Mouse (Mus musculus): ENCODE measurements around the gene Flnb. TPM values are rescaled to one million over a fixed set of nuclear protein-coding genes. Genes with fewer than 3 reads are reported as not detected.

Gene Flnb
- 12.6 TPM for polyA plus RNA-seq (2014; fragmentation: Illumina TruSeq; extraction: RNeasy Lipid Tissue Mini Kit (QIAGEN cat#74804); ENCODE audit: low read depth, low replicate concordance)

GRCm38 (mm10) chr14:7817770-7818462 lies at the start of gene Flnb:
Flnb (plus strand) TSS chr14:7817957.

GRCm38 (mm10) chr14:7791532-7792159 lies 26.1 kb upstream of the Flnb start, which contains the start of gene Gm26661:
Gm26661 (plus strand) TSS chr14:7791587.

GRCm38 (mm10) chr14:7957049-7957448 lies 139.3 kb downstream of the Flnb start, which contains the start of gene Gm45521:
Gm45521 (plus strand) TSS chr14:7957288.

GRCm38 (mm10) chr14:7994271-7994767 lies 176.6 kb downstream of the Flnb start, which contains the start of gene Dnase1l3:
Dnase1l3 (minus strand) TSS chr14:7994573.

Other genes with a start within 250 kb of the Flnb start
- not detected for gene Gm3558, start 249.4 kb upstream of the Flnb start, polyA plus RNA-seq (2014; fragmentation: Illumina TruSeq; extraction: RNeasy Lipid Tissue Mini Kit (QIAGEN cat#74804); ENCODE audit: low read depth, low replicate concordance)
- not detected for gene Gm10338, start 222.4 kb upstream of the Flnb start, polyA plus RNA-seq (2014; fragmentation: Illumina TruSeq; extraction: RNeasy Lipid Tissue Mini Kit (QIAGEN cat#74804); ENCODE audit: low read depth, low replicate concordance)
- not detected for gene Gm10128, start 174.0 kb upstream of the Flnb start, polyA plus RNA-seq (2014; fragmentation: Illumina TruSeq; extraction: RNeasy Lipid Tissue Mini Kit (QIAGEN cat#74804); ENCODE audit: low read depth, low replicate concordance)
- not detected for gene Gm26661, start 26.4 kb upstream of the Flnb start, polyA plus RNA-seq (2014; fragmentation: Illumina TruSeq; extraction: RNeasy Lipid Tissue Mini Kit (QIAGEN cat#74804); ENCODE audit: low read depth, low replicate concordance)
- not detected for gene Gm45521, start 139.3 kb downstream of the Flnb start, polyA plus RNA-seq (2014; fragmentation: Illumina TruSeq; extraction: RNeasy Lipid Tissue Mini Kit (QIAGEN cat#74804); ENCODE audit: low read depth, low replicate concordance)
- gene Dnase1l3, start 176.6 kb downstream of the Flnb start, polyA plus RNA-seq (2014; fragmentation: Illumina TruSeq; extraction: RNeasy Lipid Tissue Mini Kit (QIAGEN cat#74804); ENCODE audit: low read depth, low replicate concordance), result not detected
- gene Abhd6, start 184.9 kb downstream of the Flnb start, polyA plus RNA-seq (2014; fragmentation: Illumina TruSeq; extraction: RNeasy Lipid Tissue Mini Kit (QIAGEN cat#74804); ENCODE audit: low read depth, low replicate concordance), result 10.0 TPM